Mouse (Mus musculus) spleen, adult 18-20 months (tissue): ENCODE measurements around the gene Kcnb1.

Experiments
- DNase-seq, 2 experiments: peaks; one replicate each; pipeline ENCODE4 v3.0.0; 2022; ENCODE audit warnings: mixed read lengths in 2 of 2

Kcnb1 gene

GRCm38 (mm10) chr2:167125781-167126180, 64.2 kb downstream of the Kcnb1 start:
- DNase-seq, result no peak

- DNase-seq, result no peak
Observed at GRCm38 (mm10) chr2:167123936-167124335, 66.0 kb downstream of the Kcnb1 start.

- DNase-seq, result no peak
Observed at GRCm38 (mm10) chr2:167122737-167123136, 67.2 kb downstream of the Kcnb1 start.

GRCm38 (mm10) chr2:167121996-167122395, 68.0 kb downstream of the Kcnb1 start:
- no peak for DNase-seq

- no peak for DNase-seq
Observed at GRCm38 (mm10) chr2:167121228-167121627, 68.7 kb downstream of the Kcnb1 start.

- no peak for DNase-seq
Observed at GRCm38 (mm10) chr2:167120186-167120830, 69.6 kb downstream of the Kcnb1 start.

GRCm38 (mm10) chr2:167118046-167118445, 71.9 kb downstream of the Kcnb1 start:
- DNase-seq, result no peak

GRCm38 (mm10) chr2:167112737-167113136, 77.2 kb downstream of the Kcnb1 start:
- peak; percentile 62 to 86 for DNase-seq

GRCm38 (mm10) chr2:167112259-167112658, 77.7 kb downstream of the Kcnb1 start:
- no peak for DNase-seq

- DNase-seq, result no peak
Observed at GRCm38 (mm10) chr2:167109506-167109905, 80.4 kb downstream of the Kcnb1 start.

- DNase-seq, result no peak
Observed at GRCm38 (mm10) chr2:167103546-167103945, 86.4 kb downstream of the Kcnb1 start.

GRCm38 (mm10) chr2:167101743-167102441, 88.1 kb downstream of the Kcnb1 start:
- DNase-seq, result peak; percentile 73 to 80

GRCm38 (mm10) chr2:167094688-167095087, 95.3 kb downstream of the Kcnb1 start:
- DNase-seq, result no peak

GRCm38 (mm10) chr2:167093171-167093900, 96.6 kb downstream of the Kcnb1 start:
- no peak for DNase-seq

GRCm38 (mm10) chr2:167090271-167090670, 99.7 kb downstream of the Kcnb1 start:
- DNase-seq, result no peak

GRCm38 (mm10) chr2:167086836-167087235, 103.1 kb downstream of the Kcnb1 start:
- DNase-seq, result no peak

GRCm38 (mm10) chr2:167086092-167086491, 103.9 kb downstream of the Kcnb1 start:
- no peak for DNase-seq

GRCm38 (mm10) chr2:167081639-167082038, 108.3 kb downstream of the Kcnb1 start:
- peak; percentile 48 to 53 for DNase-seq

GRCm38 (mm10) chr2:167081135-167081534, 108.8 kb downstream of the Kcnb1 start:
- DNase-seq, result no peak

- DNase-seq, result no peak
Observed at GRCm38 (mm10) chr2:167080387-167080786, 109.6 kb downstream of the Kcnb1 start.

- no peak for DNase-seq
Observed at GRCm38 (mm10) chr2:167079535-167080257, 110.3 kb downstream of the Kcnb1 start.

GRCm38 (mm10) chr2:167078931-167079495, 110.9 kb downstream of the Kcnb1 start:
- no peak for DNase-seq

GRCm38 (mm10) chr2:167078486-167078885, 111.5 kb downstream of the Kcnb1 start:
- no peak for DNase-seq
